Comparison of ENCODE assay signal across 10 mouse cellular contexts in genomic region chr19:24054904-24055303, GRCm38 (mm10). TPM values are rescaled to one million over a fixed set of nuclear protein-coding genes. Genes with fewer than 3 reads are reported as not detected.
A peak's percentile ranks its signal among the peaks of the same experiment; 100 is the strongest.
DNase-seq lines count a peak whose midpoint lies in the region; ATAC-seq lines count a peak whose summit lies in the region.
"Had no signal": no experiment of that assay in that cellular context is flagged by ENCODE, and none has a peak within 500 bp of the region (broad histone marks: within the 10 kb centered on the region; RNA-seq: fewer than 3 reads in every experiment).

No protein-coding gene starts in this region.

- WGBS in stomach, embryonic 14.5 days = 29% methylated on average over 2 of the region's 2 CpGs

- DNase-seq in kidney, postnatal 36 days = peak; percentile 5 to 28
- DNase-seq in kidney, postnatal 10 days = no peak
- DNase-seq in heart, adult 18-20 months = peak; percentile 77 to 79
- peak; percentile 82 to 87 for DNase-seq in heart, postnatal 10 days
- DNase-seq in embryo, embryonic 10 days (ENCODE audit: low spot score) = no peak
- DNase-seq in right cerebral cortex, postnatal 36 days (ENCODE audit: low spot score in 2 of 2) = no peak
- DNase-seq: right cerebral cortex, postnatal 14 days had no signal

- no peak for ATAC-seq in stomach, embryonic 14.5 days (ENCODE audit: insufficient number of reproducible peaks, insufficient read depth, low FRiP score, low read depth)

- H3K9me3 ChIP-seq in stomach, embryonic 14.5 days (ENCODE audit: control insufficient read depth, low read depth, low read length) = no peaks in the 10 kb centered on the region
- H3K9me3 ChIP-seq: limb, embryonic 15.5 days had no signal

- H3K36me3 ChIP-seq in stomach, embryonic 14.5 days (ENCODE audit: control insufficient read depth, insufficient read depth, low read length) = no peaks in the 10 kb centered on the region
- H3K36me3 ChIP-seq: limb, embryonic 15.5 days had no signal

- intact Hi-C loops in heart, postnatal 10 days (cut with DNase I) = no loop called here

- peak overlapping the region; percentile 62; the same call in 1 of the 2 replicates for H3K27ac ChIP-seq in stomach, embryonic 14.5 days (ENCODE audit: low read length)
- H3K27ac ChIP-seq: limb, embryonic 15.5 days had no signal

- H3K4me1 ChIP-seq in stomach, embryonic 14.5 days (ENCODE audit: control insufficient read depth, insufficient read depth, low read length) = peaks cover 12% of the 10 kb centered on the region; the same call in 1 of the 2 replicates

- no peak overlapping the region for H3K4me3 ChIP-seq in stomach, embryonic 14.5 days (ENCODE audit: low read depth, low read length)
- H3K4me3 ChIP-seq: erythroblast, embryonic 14.5 days; limb, embryonic 15.5 days had no signal

- H3K4me2 ChIP-seq in stomach, embryonic 14.5 days (replicated peaks; ENCODE audit: low read depth, low read length) = no peak overlapping the region
- H3K4me2 ChIP-seq: limb, embryonic 15.5 days had no signal

- H3K9ac ChIP-seq in stomach, embryonic 14.5 days (replicated peaks; ENCODE audit: low read depth, low read length) = no peak overlapping the region
- H3K9ac ChIP-seq: limb, embryonic 15.5 days had no signal

- no peaks in the 10 kb centered on the region for H3K27me3 ChIP-seq in stomach, embryonic 14.5 days (ENCODE audit: control insufficient read depth, insufficient read depth, low read length)
- H3K27me3 ChIP-seq: limb, embryonic 15.5 days had no signal

RNA-seq across cellular contexts. Expression of gene Fam189a2, which starts 24.1 kb away (rescaled TPM):
- total RNA-seq in heart, adult 18-20 months (2021) = 10 to 100 TPM; 55.3 to 60.9 TPM
- total RNA-seq in heart, postnatal 10 days (2021) = 10 to 100 TPM; 66.0 to 76.8 TPM
- polyA plus RNA-seq in stomach, embryonic 14.5 days (2014; fragmentation: Nextera tagmentation; extraction: Ambion mirVana) = 0.62 and 0.73 TPM in 2 replicates
- polyA plus RNA-seq: erythroblast, embryonic 14.5 days had no signal

Comparison
In these comparisons a context has a peak if more than half of its experiments do, and no peak if none do; other contexts are left out.
1. DNase-seq: peak in kidney, postnatal 36 days (2 of 2), heart, adult 18-20 months (2 of 2) and heart, postnatal 10 days (2 of 2); none in kidney, postnatal 10 days (single experiment), embryo, embryonic 10 days (single experiment) and right cerebral cortex, postnatal 36 days (0 of 2).